Mouse (Mus musculus): ENCODE data around the gene Olfr1431. TPM values are rescaled to one million over a fixed set of nuclear protein-coding genes. Genes with fewer than 3 reads are reported as not detected.

Olfr1431 gene
- total RNA-seq (2023): not detected in 4 replicates

GRCm38 (mm10) chr19:12200334-12200733, at the start of gene Olfr1431:
TSS of gene Olfr1431 (plus strand) at chr19:12200634.

DNA sequence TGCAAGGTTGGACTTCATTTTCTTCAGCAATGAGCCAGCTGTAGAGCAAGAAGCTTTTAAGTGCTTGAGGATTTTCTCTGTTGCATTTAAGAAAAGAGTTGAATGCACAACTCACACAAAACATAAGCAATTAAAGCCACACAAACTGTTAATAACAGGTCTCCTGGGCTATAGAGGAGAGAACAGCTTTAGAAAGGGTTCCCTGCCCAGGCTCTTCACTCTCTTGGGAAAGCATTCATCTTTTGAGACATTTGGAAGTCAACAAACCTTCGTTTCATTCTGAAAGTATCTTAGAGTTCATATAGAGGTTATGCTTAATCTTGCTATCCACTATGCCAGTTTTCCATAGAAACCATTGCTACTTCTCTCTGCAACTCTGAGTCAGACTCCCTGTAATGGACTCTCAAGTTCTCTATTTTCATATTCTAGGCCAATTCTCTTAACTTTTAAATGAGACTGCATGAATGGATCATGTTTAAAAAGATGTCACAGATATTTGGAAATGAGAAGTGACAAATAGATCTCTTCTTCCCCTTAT, 30.3 kb upstream of the Olfr1431 start, which contains the start of gene Olfr1555-ps1:
Olfr1555-ps1 (minus strand) TSS at position 51 of the 538 bp plus-strand sequence.

DNA sequence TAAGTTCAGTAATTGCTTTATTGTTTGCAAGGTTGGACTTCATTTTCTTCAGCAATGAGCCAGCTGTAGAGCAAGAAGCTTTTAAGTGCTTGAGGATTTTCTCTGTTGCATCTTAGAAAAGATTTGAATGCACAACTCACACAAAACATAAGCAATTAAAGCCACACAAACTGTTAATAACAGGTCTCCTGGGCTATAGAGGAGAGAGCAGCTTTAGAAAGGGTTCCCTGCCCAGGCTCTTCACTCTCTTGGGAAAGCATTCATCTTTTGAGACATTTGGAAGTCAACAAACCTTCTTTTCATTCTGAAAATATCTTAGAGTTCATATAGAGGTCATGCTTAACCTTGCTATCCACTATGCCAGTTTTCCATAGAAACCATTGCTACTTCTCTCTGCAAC, 32.1 kb downstream of the Olfr1431 start, which contains the start of gene Olfr1432:
Olfr1432 (minus strand) TSS at position 101 of the 400 bp plus-strand sequence.

GRCm38 (mm10) chr19:12241559-12241958, 41.1 kb downstream of the Olfr1431 start, which contains the start of gene Olfr262:
TSS of gene Olfr262 (minus strand) at chr19:12241659.

GRCm38 (mm10) chr19:12260732-12261131, 60.3 kb downstream of the Olfr1431 start, which contains the start of gene Olfr235:
TSS of gene Olfr235 (plus strand) at chr19:12261032.

Other genes starting within 250 kb of the Olfr1431 start
- 50.1 to 51.8 TPM (median 50.9 TPM) in 4 replicates for gene Osbp, start 234.7 kb upstream of the Olfr1431 start, total RNA-seq (2023)
- gene Olfr1423, start 159.3 kb upstream of the Olfr1431 start, total RNA-seq (2023): not detected in 4 replicates
- not detected in 4 replicates for gene Olfr1424, start 138.0 kb upstream of the Olfr1431 start, total RNA-seq (2023)
- gene Olfr1425, start 122.9 kb upstream of the Olfr1431 start, total RNA-seq (2023): not detected in 4 replicates
- gene Olfr1426, start 108.6 kb upstream of the Olfr1431 start, total RNA-seq (2023): not detected in 4 replicates
- not detected in 4 replicates for gene Olfr1427, start 97.3 kb upstream of the Olfr1431 start, total RNA-seq (2023)
- gene Olfr1428, start 84.7 kb upstream of the Olfr1431 start, total RNA-seq (2023): not detected in 4 replicates
- not detected in 4 replicates for gene Olfr76, start 77.4 kb upstream of the Olfr1431 start, total RNA-seq (2023)
- gene Olfr1555-ps1, start 30.5 kb upstream of the Olfr1431 start, total RNA-seq (2023): not detected in 4 replicates
- gene Olfr1432, start 32.0 kb downstream of the Olfr1431 start, total RNA-seq (2023): not detected in 4 replicates
- not detected in 4 replicates for gene Olfr262, start 41.0 kb downstream of the Olfr1431 start, total RNA-seq (2023)
- not detected in 4 replicates for gene Olfr235, start 60.4 kb downstream of the Olfr1431 start, total RNA-seq (2023)
- gene Olfr1434, start 79.2 kb downstream of the Olfr1431 start, total RNA-seq (2023): not detected in 4 replicates
- not detected in 4 replicates for gene Olfr1436, start 98.5 kb downstream of the Olfr1431 start, total RNA-seq (2023)
- gene Olfr1437, start 124.5 kb downstream of the Olfr1431 start, total RNA-seq (2023): not detected in 4 replicates
- gene Olfr1438-ps1, start 135.3 kb downstream of the Olfr1431 start, total RNA-seq (2023): not detected in 4 replicates
- gene Olfr1440, start 186.6 kb downstream of the Olfr1431 start, total RNA-seq (2023): not detected in 4 replicates
- gene Olfr1441, start 216.8 kb downstream of the Olfr1431 start, total RNA-seq (2023): not detected in 4 replicates
- gene Pfpl, start 227.3 kb downstream of the Olfr1431 start, total RNA-seq (2023): not detected in 4 replicates

Measured in B cell, adult 62 days (primary cell).